Mouse (Mus musculus) macrophage (primary cell): ENCODE measurements around the gene Cyp3a59. TPM values are rescaled to one million over a fixed set of nuclear protein-coding genes. Genes with fewer than 3 reads are reported as not detected.
"Not testable (repeated sequence)": the region's sequence is repeated elsewhere in the genome, so short reads cannot be mapped to it uniquely, and the experiment has no call there.

Experiments
- H3K27ac ChIP-seq: fragments of 350-480 bp; formaldehyde crosslinking; 2 replicates; pipeline ENCODE4 v1.9.0; 2021
- H3K36me3 ChIP-seq: fragments of 350-480 bp; formaldehyde crosslinking; 2 replicates; pipeline ENCODE4 v1.9.0; 2021; ENCODE audit errors: inconsistent target
- H3K4me3 ChIP-seq: fragments of 350-480 bp; formaldehyde crosslinking; 2 replicates; pipeline ENCODE4 v1.9.0; 2021; ENCODE audit errors: inconsistent target
- H3K79me2 ChIP-seq: fragments of 350-480 bp; formaldehyde crosslinking; 2 replicates; pipeline ENCODE4 v1.9.0; 2021; ENCODE audit errors: inconsistent target
- WGBS: methylation state at CpG from one replicate; pipeline ENCODE4 v1.1.7; 2026; ENCODE audit warnings: inconsistent platforms; ENCODE audit not compliant: missing documents; 5-methylcytosine and 5-hydroxymethylcytosine counted together
- polyA plus RNA-seq: library from polyadenylated mRNA; stranded (reverse); fragments of 250-400 nt; gene quantifications from 3 replicates; pipeline ENCODE4 v1.2.4, GENCODE M21; 2018; ENCODE audit warnings: inconsistent platforms
- total RNA-seq, 78 experiments: library from RNA; depleted of rRNA; stranded (reverse); fragments of 250-400 nt; gene quantifications; 1 replicate in 9 of 78; 2 replicates in 24 of 78; 3 replicates in 43 of 78; 4 replicates in 2 of 78; pipeline ENCODE4 v1.2.4; 2018; ENCODE audit warnings: inconsistent platforms in 56 of 78

The Cyp3a59 gene
- not detected for total RNA-seq (2018; cell fraction: chromatin; rRNA removed)
- total RNA-seq (2018; cell fraction: cytosol; rRNA removed) = not detected
- total RNA-seq (2018; cell fraction: nucleus; rRNA removed) = not detected
- polyA plus RNA-seq = not detected in 3 replicates

DNA sequence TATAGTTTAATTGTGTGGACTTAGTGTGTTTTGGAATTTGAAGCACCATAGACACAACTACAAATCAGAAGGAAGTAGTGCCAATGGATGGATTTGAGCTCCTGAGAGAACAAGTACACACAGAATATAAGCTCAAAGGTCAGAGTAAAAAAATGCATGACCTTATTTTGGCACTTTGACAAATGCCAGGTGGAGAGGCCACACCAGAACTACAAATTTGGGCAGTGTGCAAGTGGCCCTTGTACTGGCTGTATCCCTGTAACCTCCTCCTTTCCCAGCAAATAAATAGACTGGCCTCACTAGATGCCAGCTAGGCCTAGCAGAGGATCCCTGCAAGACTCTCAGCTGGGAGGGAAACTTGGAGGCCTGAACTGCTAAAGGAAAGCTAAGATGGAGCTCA, at the start of gene Cyp3a59:
Gene Cyp3a59, plus strand, starts transcription at position 313 of the 400 bp plus-strand sequence.
- H3K4me3 ChIP-seq, H3K27ac ChIP-seq, H3K79me2 ChIP-seq, H3K36me3 ChIP-seq: not testable (repeated sequence)

DNA sequence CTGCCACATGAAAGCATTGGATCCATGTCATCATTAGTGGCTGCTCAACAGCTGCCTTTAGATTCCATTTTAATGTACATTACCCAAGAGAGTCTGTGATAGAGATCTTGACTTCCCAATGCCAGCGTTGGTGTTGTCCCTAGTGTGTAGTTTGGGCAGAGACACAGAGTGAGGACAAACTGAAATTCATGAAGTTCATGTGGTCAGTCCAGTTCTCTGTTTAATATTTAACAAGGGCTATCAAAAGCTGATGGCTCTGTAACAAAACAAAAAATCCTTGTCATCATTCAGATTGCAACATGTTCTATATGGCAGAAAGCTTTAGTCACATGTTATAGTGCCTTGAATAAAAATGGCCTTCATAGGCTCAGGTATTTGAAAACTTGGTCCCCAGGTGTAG, 9.0 kb upstream of the Cyp3a59 start:
- no peaks in the 10 kb centered on the region for H3K79me2 ChIP-seq
- H3K36me3 ChIP-seq = no peaks in the 10 kb centered on the region
- no peak overlapping the region for H3K4me3 ChIP-seq
- 64% methylated on average over 1 of the region's 1 CpGs for WGBS
- no peak overlapping the region for H3K27ac ChIP-seq

DNA sequence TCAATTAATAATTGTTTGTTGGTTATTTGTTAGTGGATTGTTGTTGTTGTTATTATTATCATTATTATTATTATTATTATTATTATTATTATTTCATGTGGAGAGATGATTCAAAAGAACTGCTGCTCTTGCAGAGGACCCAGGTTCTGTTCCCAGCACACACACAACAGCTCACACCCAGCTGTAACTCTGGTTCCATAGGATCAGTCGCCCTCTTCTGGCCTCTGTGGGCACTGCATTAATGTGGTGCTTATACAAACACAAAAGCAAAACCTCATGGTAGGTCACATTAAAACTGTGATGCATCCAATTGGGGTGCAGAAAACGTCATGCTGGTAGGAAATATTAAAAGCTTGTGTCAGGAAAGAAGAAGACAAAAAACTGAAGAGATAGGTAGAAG, 68.8 kb downstream of the Cyp3a59 start:
- WGBS = 44% methylated on average over 2 of the region's 2 CpGs
- Histone ChIP-seq H3K79me2 (no peaks in the 10 kb centered on the region), H3K27ac (no peak overlapping the region), H3K36me3 (no peaks in the 10 kb centered on the region), H3K4me3 (no peak overlapping the region)

DNA sequence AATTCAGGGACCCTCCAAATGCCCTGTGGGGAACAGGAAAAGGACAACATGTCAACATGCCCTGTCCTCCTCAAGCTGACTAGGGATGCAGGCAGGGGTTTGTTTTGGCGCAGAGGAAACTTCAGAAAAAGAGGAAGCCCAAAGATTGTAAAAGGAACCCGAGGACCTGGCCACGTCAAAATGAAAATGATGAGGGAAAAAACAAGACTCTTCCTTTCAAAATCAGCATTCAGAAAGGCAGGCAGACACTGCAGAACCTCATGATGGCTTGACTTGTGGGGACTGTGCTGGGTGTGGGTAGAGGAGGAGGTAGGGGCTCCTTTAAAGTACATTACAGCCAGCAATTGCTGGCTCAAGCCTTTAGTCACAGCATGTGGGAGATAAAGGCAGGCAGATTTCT, 71.4 kb downstream of the Cyp3a59 start:
- H3K79me2 ChIP-seq = no peaks in the 10 kb centered on the region
- WGBS = 34% methylated on average over 3 of the region's 3 CpGs
- H3K36me3 ChIP-seq = no peaks in the 10 kb centered on the region
- no peak overlapping the region for H3K27ac ChIP-seq
- H3K4me3 ChIP-seq = no peak overlapping the region

DNA sequence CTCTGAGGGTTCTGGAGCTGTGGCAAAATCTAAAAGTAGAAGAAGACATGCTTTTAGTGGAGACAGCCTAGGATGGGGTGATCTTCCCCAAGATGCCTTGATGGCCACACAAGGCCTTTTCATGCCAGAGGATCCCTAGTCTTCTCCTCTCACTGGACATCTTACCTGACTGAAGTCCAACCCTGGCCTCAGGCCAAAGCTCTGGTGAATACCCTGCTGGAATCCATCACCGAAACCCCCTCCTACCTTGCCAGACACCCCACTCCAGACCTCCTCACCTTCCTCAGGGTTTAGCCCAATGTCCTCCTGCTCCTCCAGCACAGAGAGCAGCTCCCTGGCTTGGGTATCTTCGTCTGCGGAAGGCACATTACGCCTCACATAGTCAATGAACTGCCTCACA, 79.3 kb downstream of the Cyp3a59 start:
- not testable (repeated sequence) for H3K4me3 ChIP-seq, H3K79me2 ChIP-seq, H3K27ac ChIP-seq, H3K36me3 ChIP-seq
- WGBS = 90% methylated on average over 4 of the region's 4 CpGs

DNA sequence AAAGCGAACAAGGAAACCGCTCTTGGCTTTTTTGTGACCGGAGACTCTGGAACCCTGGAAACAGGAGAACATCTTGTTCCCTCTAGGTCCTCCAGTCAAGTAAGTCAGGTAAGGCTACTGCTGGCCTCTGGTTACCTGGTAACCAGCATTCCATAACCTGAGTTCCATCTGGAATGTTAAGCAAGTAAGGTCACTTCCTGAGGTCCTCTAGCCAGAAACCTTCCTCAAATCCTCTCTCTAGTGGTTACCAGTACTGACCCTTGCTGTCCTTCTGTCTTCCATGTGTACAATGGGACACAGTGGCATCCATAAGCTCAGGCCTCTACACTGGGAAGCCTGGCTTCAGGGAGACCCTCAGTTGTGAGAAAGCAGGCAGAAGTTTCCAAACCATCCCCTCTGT, 81.4 kb downstream of the Cyp3a59 start, which contains the start of gene Gm5565:
Gene Gm5565, minus strand, starts transcription at position 101 of the 400 bp plus-strand sequence.
- not testable (repeated sequence) for H3K36me3 ChIP-seq, H3K27ac ChIP-seq, H3K79me2 ChIP-seq, H3K4me3 ChIP-seq
- 91% methylated on average over 3 of the region's 3 CpGs for WGBS

Other genes starting within 250 kb of the Cyp3a59 start
- gene Cyp3a11, start 199.3 kb upstream of the Cyp3a59 start, polyA plus RNA-seq = not detected in 3 replicates
- gene Cyp3a25, start 69.6 kb upstream of the Cyp3a59 start, polyA plus RNA-seq = not detected in 3 replicates
- gene Gm5565, start 81.3 kb downstream of the Cyp3a59 start, polyA plus RNA-seq = not detected in 3 replicates
- gene Gm6309, start 91.5 kb downstream of the Cyp3a59 start, polyA plus RNA-seq = not detected in 3 replicates
- gene 1700001J03Rik, start 106.0 kb downstream of the Cyp3a59 start, polyA plus RNA-seq = 0.22 TPM in 1 of 3 replicates, not detected in the others
- 26.2 to 32.5 TPM (median 27.2 TPM) in 3 replicates for gene Rnf6, start 142.3 kb downstream of the Cyp3a59 start, polyA plus RNA-seq
- 17.2 to 24.0 TPM (median 17.3 TPM) in 3 replicates for gene Cdk8, start 152.0 kb downstream of the Cyp3a59 start, polyA plus RNA-seq